Mouse (Mus musculus) erythroblast, embryonic 14.5 days (primary cell): ENCODE results near the gene Ptk6.

Experiments
- GATA1 ChIP-seq: IDR thresholded peaks from 2 replicates; pipeline ENCODE4 v1.6.1; 2012; ENCODE audit warnings: low read length, inconsistent platforms, mixed read lengths
- TAL1 ChIP-seq: IDR thresholded peaks from 3 replicates; pipeline ENCODE4 v1.6.1; 2012; ENCODE audit warnings: low read length, inconsistent platforms, mixed read lengths

GRCm38 (mm10) chr2:181227122-181227521 is 24.5 kb upstream of the Ptk6 start:
- TF ChIP-seq GATA1 (no peak), TAL1 (no peak)
